Comparison of ENCODE assay signal across 8 mouse cellular contexts in genomic region chr15:82127426-82128374, GRCm38 (mm10). TPM values are rescaled to one million over a fixed set of nuclear protein-coding genes. Genes with fewer than 3 reads are reported as not detected.
DNase-seq lines count a peak whose midpoint lies in the region; ATAC-seq lines count a peak whose summit lies in the region.

Ccdc134 (plus strand) TSS chr15:82127922.

- peak within 1 kb of the TSS; percentile 75 for H3K27ac ChIP-seq in hindbrain, embryonic 16.5 days (ENCODE audit: low read depth, low read length)
- H3K27ac ChIP-seq in macrophage: peak within 1 kb of the TSS; percentile 84

- peak within 1 kb of the TSS; percentile 78 for H3K4me3 ChIP-seq in hindbrain, embryonic 16.5 days (ENCODE audit: low read length)
- H3K4me3 ChIP-seq in macrophage (ENCODE audit: inconsistent target): peak within 1 kb of the TSS; percentile 87

- peaks cover 7% of the 10 kb centered on the region; the same call in 1 of the 2 replicates for H3K79me2 ChIP-seq in macrophage (ENCODE audit: inconsistent target)

- under 1% methylated on average over 62 of the region's 74 CpGs for WGBS in hindbrain, embryonic 16.5 days
- WGBS in macrophage (ENCODE audit: missing documents): 1% methylated on average over 74 of the region's 74 CpGs

- ATAC-seq in hindbrain, embryonic 16.5 days: peak; percentile 99

- H3K36me3 ChIP-seq in hindbrain, embryonic 16.5 days (ENCODE audit: control insufficient read depth, insufficient read depth, low read length): no peaks in the 10 kb centered on the region
- no peaks in the 10 kb centered on the region for H3K36me3 ChIP-seq in macrophage (ENCODE audit: inconsistent target)

- DNase-seq in T-cell, adult 2 months (ENCODE audit: low spot score): peak; percentile 97
- peak; percentile 96 to 97 for DNase-seq in cerebellum, postnatal 36 days
- peak; percentile 97 for DNase-seq in gastrocnemius, adult 18-20 months (ENCODE audit: low spot score)
- DNase-seq in left cerebral cortex, adult 18-20 months (ENCODE audit: low spot score in 2 of 2): peak; percentile 97
- peak; percentile 97 for DNase-seq in right cerebral cortex, adult 18-20 months
- DNase-seq in urinary bladder, postnatal 10 days (ENCODE audit: low spot score): peak; percentile 82

- H3K9ac ChIP-seq in hindbrain, embryonic 16.5 days (ENCODE audit: low read depth, low read length): peak within 1 kb of the TSS; percentile 76

- H3K27me3 ChIP-seq in hindbrain, embryonic 16.5 days (replicated peaks; ENCODE audit: control insufficient read depth, insufficient read depth, low read length): no peaks in the 10 kb centered on the region

- peaks cover 10% of the 10 kb centered on the region for H3K4me1 ChIP-seq in hindbrain, embryonic 16.5 days (ENCODE audit: control insufficient read depth, insufficient read depth, low read depth, low read length)

- no peaks in the 10 kb centered on the region for H3K9me3 ChIP-seq in hindbrain, embryonic 16.5 days (ENCODE audit: control insufficient read depth, low read length)

- peak within 1 kb of the TSS; percentile 94 for H3K4me2 ChIP-seq in hindbrain, embryonic 16.5 days (ENCODE audit: low read length)

RNA-seq across cellular contexts. Expression of gene Ccdc134, which starts in this region (rescaled TPM):
- total RNA-seq in gastrocnemius, adult 18-20 months (2021): 10 to 100 TPM in 1 of 2 experiments, 1 to 10 TPM in 1; 8.8 to 10.1 TPM
- polyA plus RNA-seq in hindbrain, embryonic 16.5 days (2015; fragmentation: Nextera tagmentation; extraction: Ambion mirVana): 10.6 and 11.9 TPM in 2 replicates
- total RNA-seq in left cerebral cortex, adult 18-20 months (2021): 10 to 100 TPM; 11.1 to 12.6 TPM
- total RNA-seq in macrophage (2018; cell fraction: chromatin; rRNA removed): 10 to 100 TPM in 25 of 26 experiments, 1 to 10 TPM in 1; 4.4 to 84.1 (median 43.3) TPM
- total RNA-seq in macrophage (2018; cell fraction: cytosol; rRNA removed): 10 to 100 TPM in 11 of 26 experiments, 1 to 10 TPM in 15; 3.4 to 15.5 (median 9.1) TPM
- total RNA-seq in macrophage (2018; cell fraction: nucleus; rRNA removed): 10 to 100 TPM in 25 of 26 experiments, 1 to 10 TPM in 1; 5.5 to 72.4 (median 31.5) TPM
- polyA plus RNA-seq in macrophage (2018): 6.6 to 13.4 TPM (median 7.9 TPM) in 3 replicates

Comparison
In these comparisons a context has a peak if more than half of its experiments do, and no peak if none do; other contexts are left out.
1. Peak in every context shown above with its lines: DNase-seq, ATAC-seq, H3K4me3 ChIP-seq and H3K27ac ChIP-seq.